Mouse (Mus musculus) stomach, postnatal 0 days (tissue): Measurements from ENCODE around the gene Sap30bp.

Source experiments
- CTCF ChIP-seq: IDR thresholded peaks from 2 replicates; pipeline ENCODE4 v1.5.1; 2016; ENCODE audit warnings: antibody characterized with exemption, low read depth, mild to moderate bottlenecking, moderate library complexity
- EP300 ChIP-seq: optimal IDR thresholded peaks from 2 replicates; pipeline ENCODE3; 2016; ENCODE audit warnings: antibody characterized with exemption

DNA sequence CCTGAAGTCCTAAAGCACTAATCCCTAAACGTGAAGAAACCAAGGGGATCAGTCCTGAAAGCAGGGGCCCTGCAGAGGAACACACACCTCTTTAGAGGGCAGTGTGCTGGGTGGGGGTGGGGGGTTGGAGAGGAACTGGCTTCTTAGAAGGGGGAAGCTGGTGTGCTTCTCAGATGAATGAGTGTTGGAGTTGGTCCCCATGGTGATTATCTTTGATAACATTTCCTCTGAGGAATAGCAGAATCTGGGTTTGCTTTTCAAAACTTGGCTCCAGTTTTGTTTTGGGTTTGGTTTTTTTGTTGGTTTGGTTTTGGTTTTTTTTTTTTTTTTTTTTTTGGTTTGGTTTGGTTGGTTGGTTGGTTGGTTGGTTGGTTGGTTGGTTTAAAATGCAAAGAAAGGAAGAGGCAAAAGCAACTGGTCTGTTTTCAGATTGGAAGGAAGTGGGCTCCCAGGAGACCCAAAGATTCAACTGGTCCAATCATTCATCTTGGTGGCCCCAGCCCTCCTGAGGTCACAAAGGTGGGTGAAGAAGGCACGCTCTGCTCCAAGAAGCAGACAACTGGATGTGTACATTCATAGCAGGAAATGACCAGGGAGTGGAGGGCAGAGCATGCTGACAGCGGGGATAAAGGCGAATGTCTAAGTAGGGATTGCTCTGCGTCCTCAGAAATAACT lies 35.8 kb downstream of the Sap30bp start:
- TF ChIP-seq CTCF, result no peak
- TF ChIP-seq EP300, result no peak
